In the genomic region with DNA sequence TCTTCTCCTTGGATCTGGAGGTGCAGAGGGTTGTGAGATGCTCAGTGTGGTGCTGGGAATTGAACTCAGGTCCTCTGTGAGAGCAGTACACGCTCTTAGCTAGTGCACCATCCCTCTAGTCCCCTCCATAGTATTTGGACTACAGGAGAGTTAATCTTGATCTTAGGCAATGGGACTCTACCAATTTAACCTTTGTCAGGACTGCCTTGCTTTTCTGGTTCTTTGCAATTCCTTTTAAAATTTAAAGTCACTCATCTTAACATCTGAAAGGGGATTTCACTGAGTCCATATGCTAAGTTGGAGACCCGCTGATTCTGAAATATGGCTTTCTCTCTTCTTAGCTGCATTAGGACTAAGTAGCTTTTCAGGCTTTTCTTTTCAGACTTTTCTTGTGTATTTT, we compare ENCODE assay signal across 23 mouse cellular contexts. TPM values are rescaled to one million over a fixed set of nuclear protein-coding genes. Genes with fewer than 3 reads are reported as not detected.
"Had no signal": no experiment of that assay in that cellular context is flagged by ENCODE, and none has a peak within 500 bp of the region (broad histone marks: within the 10 kb centered on the region; RNA-seq: fewer than 3 reads in every experiment).

No protein-coding gene starts in this region.

- H3K36me3 ChIP-seq: neural tube, embryonic 13.5 days; neural tube, embryonic 15.5 days; stomach, embryonic 15.5 days had no signal

- H3K9ac ChIP-seq: neural tube, embryonic 13.5 days; neural tube, embryonic 15.5 days; stomach, embryonic 15.5 days had no signal

- DNase-seq: retina, postnatal 1 day; right cerebral cortex, adult 18-20 months; right cerebral cortex, postnatal 14 days; right cerebral cortex, postnatal 25 days; right cerebral cortex, postnatal 4 days; spleen, adult 18-20 months; thymus, adult 18-20 months; thymus, adult 2 months; thymus, postnatal 14 days; thymus, postnatal 25 days; thymus, postnatal 36 days; thymus, postnatal 4 days had no signal

- H3K27ac ChIP-seq: neural tube, embryonic 13.5 days; neural tube, embryonic 15.5 days; stomach, embryonic 15.5 days; stomach, postnatal 0 days had no signal

- H3K4me3 ChIP-seq: neural tube, embryonic 13.5 days; neural tube, embryonic 15.5 days; stomach, embryonic 15.5 days had no signal

- H3K4me1 ChIP-seq: neural tube, embryonic 13.5 days; neural tube, embryonic 15.5 days; stomach, embryonic 15.5 days had no signal

- H3K27me3 ChIP-seq: neural tube, embryonic 13.5 days; neural tube, embryonic 15.5 days; stomach, embryonic 15.5 days had no signal

- H3K4me2 ChIP-seq: neural tube, embryonic 13.5 days; neural tube, embryonic 15.5 days; stomach, embryonic 15.5 days had no signal

- H3K9me3 ChIP-seq: neural tube, embryonic 13.5 days; neural tube, embryonic 15.5 days; stomach, embryonic 15.5 days had no signal

RNA-seq across cellular contexts. Expression of a gene that starts 59.8 kb away (rescaled TPM):
- polyA plus RNA-seq: neural tube, embryonic 13.5 days; neural tube, embryonic 14.5 days; neural tube, embryonic 15.5 days; small intestine, adult 2 months; spleen, adult 2 months; stomach, embryonic 14.5 days; stomach, embryonic 15.5 days; stomach, embryonic 16.5 days; stomach, postnatal 0 days; thymus, adult 2 months; thymus, postnatal 0 days; urinary bladder, adult 2 months had no signal
